Mouse (Mus musculus): ENCODE data around the gene Fscn2. TPM values are rescaled to one million over a fixed set of nuclear protein-coding genes. Genes with fewer than 3 reads are reported as not detected.
"Not testable (repeated sequence)": the region's sequence is repeated elsewhere in the genome, so short reads cannot be mapped to it uniquely, and the experiment has no call there.

Fscn2 gene
- polyA plus RNA-seq, 2 experiments: 0.36 to 0.88 TPM

DNA sequence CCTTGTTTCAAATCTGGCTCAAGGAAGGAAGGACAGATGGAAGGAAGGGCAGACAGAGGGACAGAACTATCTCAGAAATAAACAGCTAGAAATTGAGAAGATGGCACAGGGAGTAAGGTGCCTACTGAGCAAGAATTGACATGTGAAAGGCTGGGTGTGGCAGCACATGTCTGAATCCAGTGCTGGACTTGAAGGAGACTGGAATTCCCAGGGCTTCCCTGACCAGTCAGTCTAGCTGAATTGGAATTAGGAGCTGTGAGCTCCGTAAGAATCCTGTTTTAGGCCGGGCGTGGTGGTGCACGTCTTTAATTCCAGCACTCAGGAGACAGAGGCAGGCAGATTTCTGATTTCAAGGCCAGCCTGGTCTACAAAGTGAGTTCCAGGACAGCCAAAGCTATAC, 19.7 kb upstream of the Fscn2 start:
- no peak overlapping the region for H3K4me3 ChIP-seq (replicated peaks; ENCODE audit: low read length)
- no peak overlapping the region for H3K27ac ChIP-seq (replicated peaks; ENCODE audit: low read depth, low read length)
- peaks cover 15% of the 10 kb centered on the region for H3K36me3 ChIP-seq (ENCODE audit: control insufficient read depth, insufficient read depth, low read length)
- ATAC-seq (ENCODE audit: low FRiP score, low read depth) (no peak), DNase-seq (ENCODE audit: low spot score) (no peak)
- no peaks in the 10 kb centered on the region for H3K27me3 ChIP-seq (ENCODE audit: control insufficient read depth, insufficient read depth, low read length)
- H3K4me1 ChIP-seq (ENCODE audit: control insufficient read depth, insufficient read depth, low read length): peaks cover 3% of the 10 kb centered on the region; the same call in 1 of the 2 replicates
- H3K4me2 ChIP-seq (replicated peaks; ENCODE audit: low read depth, low read length, severe bottlenecking): no peak overlapping the region
- WGBS: 94% methylated on average over 4 of the region's 4 CpGs
- TF ChIP-seq POLR2A (IDR thresholded peaks at IDR 0.05; ENCODE audit: borderline replicate concordance, extremely low read depth, insufficient read depth, insufficient read length): no peak
- H3K9me3 ChIP-seq (ENCODE audit: control insufficient read depth, low read length): no peaks in the 10 kb centered on the region
- H3K9ac ChIP-seq (ENCODE audit: low read depth, low read length, severe bottlenecking): no peak overlapping the region

DNA sequence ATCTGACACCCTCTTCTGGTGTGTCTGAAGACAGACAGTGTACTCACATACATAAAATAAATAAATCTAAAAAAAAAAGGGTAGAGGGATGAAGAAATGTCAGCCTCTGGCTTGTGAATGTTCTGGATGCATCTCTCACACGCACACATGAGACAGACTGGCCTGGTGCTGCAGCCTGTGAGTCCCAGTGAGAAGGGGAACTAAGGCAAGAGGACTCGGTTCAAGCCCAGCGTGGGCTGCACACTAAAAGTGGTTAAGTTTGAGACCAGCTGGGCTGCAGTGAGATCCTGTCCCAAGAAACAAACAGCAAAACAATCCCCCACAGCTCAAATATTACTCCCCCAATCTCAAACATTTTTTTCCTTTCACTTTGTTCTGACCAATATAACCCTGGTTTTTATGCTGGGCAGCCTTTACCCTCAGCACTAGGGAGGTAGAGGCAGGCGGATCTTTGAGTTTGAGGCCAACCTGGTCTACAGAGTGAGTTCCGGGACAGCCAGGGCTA, 18.6 kb upstream of the Fscn2 start:
- no peak overlapping the region for H3K27ac ChIP-seq (replicated peaks; ENCODE audit: low read depth, low read length)
- no peaks in the 10 kb centered on the region for H3K9me3 ChIP-seq (ENCODE audit: control insufficient read depth, low read length)
- peak; percentile 2 for DNase-seq (ENCODE audit: low spot score)
- ATAC-seq (ENCODE audit: low FRiP score, low read depth): no peak
- no peak overlapping the region for H3K4me2 ChIP-seq (replicated peaks; ENCODE audit: low read depth, low read length, severe bottlenecking)
- peaks cover 3% of the 10 kb centered on the region; the same call in 1 of the 2 replicates for H3K4me1 ChIP-seq (ENCODE audit: control insufficient read depth, insufficient read depth, low read length)
- no peak for TF ChIP-seq POLR2A (IDR thresholded peaks at IDR 0.05; ENCODE audit: borderline replicate concordance, extremely low read depth, insufficient read depth, insufficient read length)
- H3K9ac ChIP-seq (ENCODE audit: low read depth, low read length, severe bottlenecking): no peak overlapping the region
- WGBS: 86% methylated on average over 5 of the region's 5 CpGs
- no peaks in the 10 kb centered on the region for H3K27me3 ChIP-seq (ENCODE audit: control insufficient read depth, insufficient read depth, low read length)
- no peak overlapping the region for H3K4me3 ChIP-seq (replicated peaks; ENCODE audit: low read length)
- peaks cover 22% of the 10 kb centered on the region for H3K36me3 ChIP-seq (ENCODE audit: control insufficient read depth, insufficient read depth, low read length)

DNA sequence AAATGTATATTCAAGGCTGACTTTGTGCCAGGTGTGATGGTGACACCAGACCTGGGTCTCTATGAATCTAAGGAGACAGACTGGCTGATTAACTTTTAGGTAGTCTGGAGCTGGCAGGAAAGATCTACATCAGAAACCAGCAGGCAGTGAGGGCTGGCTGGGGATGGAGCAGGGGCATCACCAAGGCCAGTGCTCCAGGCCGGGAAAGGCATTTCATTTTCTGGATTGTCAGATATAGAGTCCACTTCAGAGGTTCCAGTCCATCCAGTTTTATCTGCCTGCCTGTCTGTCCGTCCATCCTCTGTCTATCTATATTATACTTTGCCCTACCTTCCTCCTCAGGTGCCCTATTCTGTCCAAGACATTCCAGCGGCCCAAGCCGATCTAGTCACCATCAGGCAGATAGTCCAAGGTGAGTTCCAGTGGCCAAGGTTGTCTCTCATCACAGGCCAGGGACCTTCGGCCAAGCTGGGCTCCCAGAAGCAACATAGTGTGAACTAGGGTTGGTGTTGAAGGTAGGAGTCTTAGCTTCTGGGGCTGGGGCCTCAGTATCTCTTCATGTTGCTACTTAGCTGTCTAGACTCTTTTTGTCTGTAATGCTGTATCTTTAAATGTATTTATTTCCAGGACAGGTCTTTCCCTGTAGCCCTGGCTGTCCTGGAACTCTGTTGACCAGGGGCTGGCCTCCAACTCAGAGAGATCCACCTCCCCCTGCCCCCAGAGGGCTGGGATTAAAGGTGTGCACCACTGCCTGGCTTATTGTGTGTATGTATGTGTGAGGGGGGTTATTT, 17.6 kb upstream of the Fscn2 start:
- no peak overlapping the region for H3K9ac ChIP-seq (ENCODE audit: low read depth, low read length, severe bottlenecking)
- H3K4me3 ChIP-seq (replicated peaks; ENCODE audit: low read length): no peak overlapping the region
- TF ChIP-seq POLR2A (IDR thresholded peaks at IDR 0.05; ENCODE audit: borderline replicate concordance, extremely low read depth, insufficient read depth, insufficient read length): no peak
- H3K27ac ChIP-seq (replicated peaks; ENCODE audit: low read depth, low read length): no peak overlapping the region
- no peaks in the 10 kb centered on the region for H3K27me3 ChIP-seq (ENCODE audit: control insufficient read depth, insufficient read depth, low read length)
- 73% methylated on average over 5 of the region's 5 CpGs for WGBS
- H3K4me2 ChIP-seq (replicated peaks; ENCODE audit: low read depth, low read length, severe bottlenecking): no peak overlapping the region
- DNase-seq (ENCODE audit: low spot score) (no peak), ATAC-seq (ENCODE audit: low FRiP score, low read depth) (no peak)
- H3K9me3 ChIP-seq (ENCODE audit: control insufficient read depth, low read length): no peaks in the 10 kb centered on the region
- H3K36me3 ChIP-seq (ENCODE audit: control insufficient read depth, insufficient read depth, low read length): peaks cover 22% of the 10 kb centered on the region
- H3K4me1 ChIP-seq (ENCODE audit: control insufficient read depth, insufficient read depth, low read length): peaks cover 3% of the 10 kb centered on the region; the same call in 1 of the 2 replicates

DNA sequence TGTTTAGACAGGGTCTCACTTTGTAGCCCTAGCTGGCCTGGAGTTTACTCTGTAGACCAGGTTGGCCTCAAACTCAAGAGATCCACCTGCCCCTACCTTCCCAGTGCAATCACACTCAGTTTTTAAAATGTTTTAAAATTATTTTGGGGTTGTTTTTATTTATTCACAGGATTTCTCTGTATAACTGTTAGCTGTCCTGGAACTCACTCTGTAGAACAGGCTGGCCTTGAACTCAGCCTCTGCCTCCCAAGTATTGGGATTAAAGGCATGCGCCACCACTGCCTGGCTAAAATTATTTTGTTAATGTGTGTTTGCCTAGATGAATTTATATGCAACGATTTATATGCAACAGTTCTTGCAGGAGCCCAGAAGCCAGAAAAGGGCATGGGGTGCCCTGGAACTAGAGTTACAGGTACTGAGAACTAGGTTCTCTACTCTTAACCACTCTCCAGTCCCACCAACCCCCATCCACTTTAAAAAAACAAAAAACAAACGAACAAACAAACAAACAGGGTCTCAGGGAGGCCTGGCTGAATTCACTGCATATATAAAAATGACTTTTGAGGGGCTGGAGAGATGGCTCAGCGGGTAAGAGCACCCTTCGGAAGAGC, 16.9 kb upstream of the Fscn2 start:
- H3K4me3 ChIP-seq (replicated peaks; ENCODE audit: low read length): no peak overlapping the region
- H3K9me3 ChIP-seq (ENCODE audit: control insufficient read depth, low read length): no peaks in the 10 kb centered on the region
- no peak overlapping the region for H3K9ac ChIP-seq (ENCODE audit: low read depth, low read length, severe bottlenecking)
- H3K4me1 ChIP-seq (ENCODE audit: control insufficient read depth, insufficient read depth, low read length): peaks cover 3% of the 10 kb centered on the region; the same call in 1 of the 2 replicates
- 63% methylated on average over 5 of the region's 5 CpGs for WGBS
- H3K27ac ChIP-seq (replicated peaks; ENCODE audit: low read depth, low read length): no peak overlapping the region
- no peaks in the 10 kb centered on the region for H3K27me3 ChIP-seq (ENCODE audit: control insufficient read depth, insufficient read depth, low read length)
- TF ChIP-seq POLR2A (IDR thresholded peaks at IDR 0.05; ENCODE audit: borderline replicate concordance, extremely low read depth, insufficient read depth, insufficient read length): no peak
- peaks cover 22% of the 10 kb centered on the region for H3K36me3 ChIP-seq (ENCODE audit: control insufficient read depth, insufficient read depth, low read length)
- H3K4me2 ChIP-seq (replicated peaks; ENCODE audit: low read depth, low read length, severe bottlenecking): no peak overlapping the region
- DNase-seq (ENCODE audit: low spot score): peak; percentile 2
- ATAC-seq (ENCODE audit: low FRiP score, low read depth): no peak

- Histone ChIP-seq H3K36me3 (ENCODE audit: control insufficient read depth, insufficient read depth, low read length) (peaks cover 22% of the 10 kb centered on the region), H3K4me3 (replicated peaks; ENCODE audit: low read length) (peak overlapping the region; percentile 18), H3K9ac (ENCODE audit: low read depth, low read length, severe bottlenecking) (no peak overlapping the region; the same call in 1 of the 2 replicates), H3K4me1 (ENCODE audit: control insufficient read depth, insufficient read depth, low read length) (peaks cover 3% of the 10 kb centered on the region; the same call in 1 of the 2 replicates), H3K4me2 (replicated peaks; ENCODE audit: low read depth, low read length, severe bottlenecking) (peak overlapping the region; percentile 39), H3K27ac (replicated peaks; ENCODE audit: low read depth, low read length) (no peak overlapping the region), H3K9me3 (ENCODE audit: control insufficient read depth, low read length) (no peaks in the 10 kb centered on the region), H3K27me3 (ENCODE audit: control insufficient read depth, insufficient read depth, low read length) (no peaks in the 10 kb centered on the region)
- TF ChIP-seq POLR2A (IDR thresholded peaks at IDR 0.05; ENCODE audit: borderline replicate concordance, extremely low read depth, insufficient read depth, insufficient read length): no peak
- DNase-seq (ENCODE audit: low spot score) (peak; percentile 7), ATAC-seq (ENCODE audit: low FRiP score, low read depth) (no peak)
- 29% methylated on average over 1 of the region's 1 CpGs for WGBS
Observed at GRCm38 (mm10) chr11:120345067-120345681, 16.2 kb upstream of the Fscn2 start.

DNA sequence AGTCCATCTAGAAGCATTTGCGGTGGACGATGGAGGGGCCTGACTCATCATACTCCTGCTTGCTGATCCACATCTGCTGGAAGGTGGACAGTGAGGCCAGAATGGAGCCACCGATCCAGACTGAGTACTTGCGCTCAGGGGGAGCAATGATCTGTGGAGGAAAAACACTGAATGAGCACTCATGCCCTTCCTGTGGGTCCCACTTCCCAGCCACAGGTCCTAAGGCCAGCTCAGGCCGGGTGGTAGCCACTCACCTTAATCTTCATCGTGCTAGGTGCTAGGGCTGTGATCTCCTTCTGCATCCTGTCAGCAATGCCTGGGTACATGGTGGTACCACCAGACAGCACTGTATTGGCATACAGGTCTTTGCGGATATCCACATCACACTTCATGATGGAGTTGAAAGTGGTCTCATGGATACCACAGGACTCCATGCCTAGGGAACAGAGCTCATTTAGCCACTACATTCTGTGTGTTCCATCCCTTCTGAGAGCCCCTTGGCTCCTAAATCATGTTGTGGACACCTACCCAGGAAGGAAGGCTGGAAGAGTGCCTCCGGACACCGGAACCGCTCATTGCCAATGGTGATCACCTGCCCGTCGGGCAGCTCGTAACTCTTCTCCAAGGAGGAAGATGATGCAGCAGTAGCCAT, 14.8 kb upstream of the Fscn2 start:
- ATAC-seq (ENCODE audit: low FRiP score, low read depth); DNase-seq (ENCODE audit: low spot score): not testable (repeated sequence)

More for the DNA sequence above, 14.8 kb upstream of the Fscn2 start:
- not testable (repeated sequence) for H3K27ac ChIP-seq (replicated peaks; ENCODE audit: low read depth, low read length); H3K9me3 ChIP-seq (ENCODE audit: control insufficient read depth, low read length); H3K27me3 ChIP-seq (ENCODE audit: control insufficient read depth, insufficient read depth, low read length)
- H3K36me3 ChIP-seq (ENCODE audit: control insufficient read depth, insufficient read depth, low read length): peaks cover 22% of the 10 kb centered on the region
- H3K4me2 ChIP-seq (replicated peaks; ENCODE audit: low read depth, low read length, severe bottlenecking): peak overlapping the region; percentile 64
- H3K4me1 ChIP-seq (ENCODE audit: control insufficient read depth, insufficient read depth, low read length): peaks cover 12% of the 10 kb centered on the region
- H3K9ac ChIP-seq (ENCODE audit: low read depth, low read length, severe bottlenecking): peak overlapping the region; percentile 45
- WGBS: 61% methylated on average over 8 of the region's 13 CpGs
- peak overlapping the region; percentile 39 for H3K4me3 ChIP-seq (replicated peaks; ENCODE audit: low read length)

All from limb, embryonic 14.5 days (tissue).